Mouse (Mus musculus) cortical plate, adult 2 months (tissue): ENCODE data around the gene Pinlyp.

Source experiments
- CTCF ChIP-seq: fragments of 200-500 bp; IDR thresholded peaks from 2 replicates; pipeline ENCODE4 v1.5.1; 2011; ENCODE audit warnings: mild to moderate bottlenecking, control low read depth, low read length; ENCODE audit not compliant: insufficient read depth; ENCODE audit errors: extremely low read depth
- POLR2A ChIP-seq: fragments of 200-500 bp; IDR thresholded peaks from 2 replicates; pipeline ENCODE4 v1.6.1; 2011; ENCODE audit warnings: mild to moderate bottlenecking, low read length, control low read depth; ENCODE audit not compliant: insufficient read depth; ENCODE audit errors: extremely low read depth

GRCm38 (mm10) chr7:24539686-24540085 lies 6.2 kb downstream of the Pinlyp start:
- no peak for TF ChIP-seq CTCF
- no peak for TF ChIP-seq POLR2A
